Mouse (Mus musculus): ENCODE measurements around the gene Haus4.

Gene Haus4

GRCm38 (mm10) chr14:54572790-54573736, 18.6 kb upstream of the Haus4 start:
- 59% methylated on average over 14 of the region's 14 CpGs for WGBS

- WGBS: 70% methylated on average over 4 of the region's 4 CpGs
Measured at GRCm38 (mm10) chr14:54572122-54572521, 17.7 kb upstream of the Haus4 start.

GRCm38 (mm10) chr14:54569451-54570392, 15.3 kb upstream of the Haus4 start:
- WGBS: 78% methylated on average over 17 of the region's 17 CpGs

- WGBS: 67% methylated on average over 15 of the region's 15 CpGs
Measured at GRCm38 (mm10) chr14:54568694-54569414, 14.4 kb upstream of the Haus4 start.

GRCm38 (mm10) chr14:54560527-54561242, 6.3 kb upstream of the Haus4 start:
- WGBS: 78% methylated on average over 14 of the region's 14 CpGs

GRCm38 (mm10) chr14:54557330-54557729, 2.9 kb upstream of the Haus4 start:
- WGBS: 67% methylated on average over 8 of the region's 8 CpGs

GRCm38 (mm10) chr14:54553454-54553974, 902 bp downstream of the Haus4 start:
- WGBS: 7% methylated on average over 21 of the region's 21 CpGs

- 95% methylated on average over 5 of the region's 5 CpGs for WGBS
Measured at GRCm38 (mm10) chr14:54544703-54545102, 9.7 kb downstream of the Haus4 start.

- 88% methylated on average over 11 of the region's 11 CpGs for WGBS
Measured at GRCm38 (mm10) chr14:54540771-54541170, 13.6 kb downstream of the Haus4 start.

GRCm38 (mm10) chr14:54538580-54538979, 15.8 kb downstream of the Haus4 start:
- WGBS: 88% methylated on average over 2 of the region's 2 CpGs

GRCm38 (mm10) chr14:54528446-54529111, 25.8 kb downstream of the Haus4 start:
- WGBS: 22% methylated on average over 17 of the region's 17 CpGs

- 19% methylated on average over 5 of the region's 5 CpGs for WGBS
Measured at GRCm38 (mm10) chr14:54528007-54528393, 26.4 kb downstream of the Haus4 start.

- WGBS: 3% methylated on average over 18 of the region's 18 CpGs
Measured at GRCm38 (mm10) chr14:54527227-54528006, 27.0 kb downstream of the Haus4 start.

GRCm38 (mm10) chr14:54523600-54523999, 30.8 kb downstream of the Haus4 start:
- WGBS: 34% methylated on average over 6 of the region's 6 CpGs

GRCm38 (mm10) chr14:54516710-54517310, 37.6 kb downstream of the Haus4 start:
- 2% methylated on average over 17 of the region's 17 CpGs for WGBS

GRCm38 (mm10) chr14:54509774-54510173, 44.6 kb downstream of the Haus4 start:
- WGBS: 92% methylated on average over 9 of the region's 9 CpGs

- 90% methylated on average over 2 of the region's 2 CpGs for WGBS
Measured at GRCm38 (mm10) chr14:54503092-54503491, 51.3 kb downstream of the Haus4 start.

GRCm38 (mm10) chr14:54501365-54501764, 53.1 kb downstream of the Haus4 start:
- WGBS: 87% methylated on average over 2 of the region's 2 CpGs

GRCm38 (mm10) chr14:54499330-54499729, 55.1 kb downstream of the Haus4 start:
- 93% methylated on average over 2 of the region's 2 CpGs for WGBS
